Mouse (Mus musculus) natural killer cell, adult 2 months (primary cell): ENCODE measurements around the gene Zfp27.

ENCODE experiments used
- DNase-seq, 2 experiments: peaks; one replicate each; pipeline ENCODE4 v3.0.0; 2022; ENCODE audit warnings: low spot score in 2 of 2

Zfp27 gene

DNA sequence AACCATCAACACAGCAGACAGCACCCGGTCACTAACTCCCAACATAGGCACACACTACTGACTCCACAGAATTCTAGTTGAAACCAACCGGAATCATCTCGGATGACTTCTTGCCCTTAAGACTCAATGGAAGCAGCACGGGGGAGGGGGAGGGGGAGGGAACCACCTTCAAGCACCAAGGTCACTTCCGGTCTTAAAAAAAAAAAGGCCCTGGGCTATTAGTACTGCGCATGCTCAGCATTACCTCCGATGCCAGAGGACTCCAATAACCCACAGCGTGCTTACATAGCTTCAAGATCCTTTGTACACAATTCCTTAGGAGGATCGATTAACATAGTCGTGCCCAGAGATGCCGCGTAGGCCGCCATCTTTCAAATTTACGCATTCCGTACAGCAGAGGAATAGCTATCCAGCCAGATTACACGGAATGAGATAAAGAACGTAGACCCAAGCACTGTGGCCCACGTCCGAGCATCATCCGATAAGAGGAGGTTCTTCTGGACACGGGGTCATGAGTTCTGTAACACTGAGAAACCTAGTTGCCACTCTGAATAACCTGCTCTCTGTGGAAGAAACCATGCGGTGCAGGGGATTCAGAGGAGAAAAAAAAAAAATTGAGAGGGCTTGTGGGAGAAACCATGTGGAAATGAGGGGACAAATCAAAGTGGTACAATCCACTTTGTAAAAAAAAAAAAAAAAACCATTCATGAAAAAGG lies at the start of gene Zfp27:
Gene Zfp27, minus strand, starts transcription at position 607 of the 716 bp plus-strand sequence.
- DNase-seq = peak; percentile 52 to 53

DNA sequence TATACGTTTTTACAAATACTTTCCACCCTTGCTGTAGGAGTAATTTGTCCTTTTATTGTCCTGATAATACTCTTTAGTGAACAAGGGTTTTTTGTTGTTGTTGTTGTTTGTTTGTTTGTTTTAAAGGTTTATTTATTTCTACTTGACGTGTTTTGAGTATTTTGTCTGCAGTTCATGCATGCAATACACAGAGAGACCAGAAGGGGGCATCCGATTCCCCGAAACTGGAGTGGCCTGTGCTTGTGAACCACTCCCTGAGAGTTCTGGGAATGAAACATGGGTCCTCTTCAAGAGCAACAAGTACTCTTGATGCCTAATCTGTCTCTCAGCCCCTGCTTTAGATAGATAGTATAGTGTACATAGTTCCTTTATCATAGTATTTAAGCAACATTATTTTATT lies 48.4 kb upstream of the Zfp27 start:
- DNase-seq = peak; percentile 14 to 17

DNA sequence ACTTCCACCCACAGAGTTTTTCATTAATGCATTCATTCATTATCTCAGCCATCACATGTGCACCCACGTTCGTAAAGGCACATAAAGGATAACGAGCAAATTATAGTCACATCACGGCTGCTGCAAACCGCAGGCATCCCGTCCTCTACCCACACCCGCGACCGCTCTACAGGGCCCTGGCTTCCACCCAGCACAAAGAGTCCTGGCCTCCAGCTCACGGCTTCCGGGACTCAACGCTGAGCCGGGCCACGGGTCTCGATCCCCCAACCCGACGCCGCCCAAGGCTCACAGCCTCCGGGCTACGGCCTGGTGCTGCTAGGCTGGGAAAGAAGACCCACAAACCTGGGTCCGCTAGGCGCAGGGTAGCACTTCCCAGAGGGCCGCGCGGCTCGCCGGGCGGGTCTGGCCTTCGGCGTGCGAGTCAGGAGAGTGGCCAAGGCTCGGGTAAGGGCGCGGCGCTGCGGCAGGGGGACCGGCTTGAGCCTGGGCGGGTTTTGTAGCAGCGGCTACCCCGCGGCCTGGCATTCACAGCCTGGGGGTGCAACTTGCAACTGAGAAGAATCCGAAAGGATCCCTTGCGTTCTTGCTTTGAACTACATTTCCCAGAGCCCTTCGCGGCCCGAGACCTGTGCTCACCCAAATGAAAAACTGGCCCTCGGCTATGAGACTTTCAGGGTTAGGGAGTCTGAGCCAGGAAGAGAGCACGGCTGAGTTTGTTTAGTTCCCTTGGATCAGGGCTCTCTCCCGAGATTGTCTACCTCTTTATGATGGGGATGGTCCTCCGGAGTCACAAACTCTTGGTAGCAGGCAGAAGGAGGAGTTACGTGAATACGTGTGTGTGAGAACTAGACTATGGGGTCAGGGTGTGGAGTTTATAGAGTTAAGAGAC lies 47.4 kb upstream of the Zfp27 start, which contains the start of gene Zfp74:
Gene Zfp74, minus strand, starts transcription at position 577 of the 889 bp plus-strand sequence.
- peak; percentile 57 to 62 for DNase-seq

DNA sequence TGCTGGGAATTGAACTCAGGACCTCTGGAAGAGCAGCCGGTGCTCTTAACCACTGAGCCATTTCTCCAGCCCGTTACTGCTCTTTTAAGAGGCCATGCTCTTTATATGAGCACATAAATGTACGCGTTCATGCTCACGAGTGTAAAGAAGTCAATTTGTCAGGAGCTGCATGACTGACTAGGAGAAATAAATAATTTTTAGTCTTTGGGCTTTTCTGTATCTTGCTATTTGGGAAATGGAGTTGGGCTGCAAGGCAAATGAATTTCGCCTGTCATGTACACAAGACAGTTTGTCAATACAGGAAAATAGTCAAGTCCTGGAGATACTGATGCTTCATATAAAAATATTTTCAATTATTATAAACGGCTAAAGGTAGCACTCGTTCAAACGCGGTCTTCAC lies 46.7 kb upstream of the Zfp27 start:
- no peak for DNase-seq

DNA sequence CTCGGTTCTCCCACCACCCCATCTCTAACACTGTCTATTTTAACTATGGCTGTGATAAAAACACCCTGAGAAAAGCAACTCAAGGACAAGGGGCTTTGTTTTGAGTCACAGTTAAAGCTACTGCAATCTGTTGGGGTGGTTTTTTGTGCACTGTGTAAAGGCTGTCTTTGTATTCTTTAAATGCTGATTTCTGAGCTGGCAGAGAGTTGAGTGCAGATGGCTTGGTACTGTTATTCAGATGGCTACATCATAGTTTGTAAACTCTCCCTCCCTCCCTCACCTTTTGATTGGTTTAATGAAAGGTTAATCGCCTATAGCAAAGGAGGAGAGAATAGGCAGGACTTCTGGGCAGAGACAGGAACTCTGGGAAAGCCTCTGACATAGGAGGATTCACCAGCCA lies 37.8 kb upstream of the Zfp27 start:
- DNase-seq = no peak

DNA sequence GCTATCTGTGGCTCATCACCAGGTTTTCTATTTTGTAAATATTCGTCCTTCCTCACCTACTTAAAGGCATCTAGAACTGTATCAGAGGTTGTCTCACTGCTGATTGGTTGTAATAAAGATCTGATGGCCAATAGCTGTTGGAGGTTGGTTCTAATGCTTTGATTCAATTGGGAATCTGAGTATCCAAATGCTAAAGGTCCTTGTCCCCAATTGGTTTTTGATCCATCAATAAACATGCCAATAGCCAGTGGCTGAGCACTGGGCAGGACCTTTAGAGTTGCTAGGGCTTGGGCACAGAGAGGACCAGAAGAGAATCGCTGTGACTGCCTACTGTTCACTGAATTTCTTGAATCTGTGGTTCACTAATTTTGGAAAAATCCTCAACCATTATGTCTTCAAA lies 37.3 kb upstream of the Zfp27 start:
- DNase-seq = no peak

DNA sequence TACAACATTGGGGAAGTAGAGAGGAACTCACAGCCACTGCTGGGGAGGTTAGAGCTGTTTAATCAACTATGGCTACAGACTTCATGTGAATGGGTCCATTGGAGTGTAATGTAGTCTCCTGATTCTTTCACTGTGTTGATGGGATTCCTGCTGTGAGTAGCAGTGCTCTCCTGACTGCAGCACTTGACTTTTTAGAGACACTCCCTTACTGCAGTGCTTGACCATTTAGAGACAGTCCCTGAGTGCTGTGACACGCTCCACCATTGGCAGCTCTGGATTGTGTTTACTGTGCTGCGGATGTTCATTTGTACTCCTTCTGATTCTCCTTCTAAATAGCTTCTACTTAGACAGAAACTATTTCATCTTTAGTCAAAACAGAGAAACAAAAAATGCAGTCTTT lies 36.4 kb upstream of the Zfp27 start:
- no peak for DNase-seq

DNA sequence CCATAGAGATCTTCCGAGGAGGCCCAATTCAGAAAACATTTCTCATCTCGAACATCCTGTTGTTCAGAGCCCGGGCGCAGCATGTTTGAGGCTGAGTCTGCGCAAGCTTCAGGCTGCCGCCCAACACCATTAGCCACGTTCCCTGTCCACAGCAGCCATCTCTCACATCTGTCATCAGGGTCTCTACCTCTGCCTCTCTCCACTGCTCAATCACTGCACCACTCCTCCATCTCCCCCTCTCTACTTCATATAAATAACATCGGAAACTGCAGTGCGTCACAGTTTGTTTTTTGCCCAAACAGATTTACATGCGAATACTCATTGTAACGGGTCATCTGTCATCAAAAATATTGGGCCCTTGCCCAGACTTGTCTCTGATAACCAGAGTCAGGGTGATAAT lies 34.7 kb upstream of the Zfp27 start:
- no peak for DNase-seq

DNA sequence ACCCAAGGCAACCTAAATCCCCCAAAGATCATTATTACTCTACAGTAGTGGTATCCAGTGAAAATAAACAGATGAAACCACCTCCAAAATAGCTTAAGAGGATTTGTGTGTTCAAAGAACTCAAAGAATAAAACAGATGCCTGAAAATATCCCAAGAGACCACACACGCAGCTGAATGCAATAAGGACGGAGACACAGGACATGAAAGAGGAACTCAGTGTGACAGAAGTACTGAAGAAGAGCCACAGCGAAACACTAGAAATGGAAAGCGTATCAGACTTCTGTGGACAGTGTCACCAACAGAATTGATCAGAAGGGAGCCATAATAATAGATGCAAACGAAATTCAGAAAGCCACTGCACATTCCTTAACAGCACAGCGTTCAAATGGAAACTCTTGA lies 32.5 kb upstream of the Zfp27 start:
- DNase-seq = no peak

DNA sequence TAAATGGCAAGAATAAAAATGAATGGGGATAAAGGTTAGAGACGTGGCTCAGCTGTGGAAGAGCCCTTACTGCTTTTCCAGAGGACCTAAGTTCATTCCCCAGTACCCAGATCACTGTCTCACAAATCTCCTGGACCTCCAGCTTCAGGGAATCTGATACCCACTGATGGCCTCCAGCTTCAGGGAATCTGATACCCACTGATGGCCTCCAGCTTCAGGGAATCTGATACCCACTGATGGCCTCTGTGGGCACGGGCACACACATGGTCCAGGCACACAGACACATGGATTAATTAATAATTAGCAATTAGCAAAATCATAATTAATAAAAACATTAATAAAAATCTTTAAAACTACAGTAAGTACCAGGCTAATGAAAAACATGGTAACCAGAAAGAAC lies 16.4 kb upstream of the Zfp27 start:
- DNase-seq = no peak

DNA sequence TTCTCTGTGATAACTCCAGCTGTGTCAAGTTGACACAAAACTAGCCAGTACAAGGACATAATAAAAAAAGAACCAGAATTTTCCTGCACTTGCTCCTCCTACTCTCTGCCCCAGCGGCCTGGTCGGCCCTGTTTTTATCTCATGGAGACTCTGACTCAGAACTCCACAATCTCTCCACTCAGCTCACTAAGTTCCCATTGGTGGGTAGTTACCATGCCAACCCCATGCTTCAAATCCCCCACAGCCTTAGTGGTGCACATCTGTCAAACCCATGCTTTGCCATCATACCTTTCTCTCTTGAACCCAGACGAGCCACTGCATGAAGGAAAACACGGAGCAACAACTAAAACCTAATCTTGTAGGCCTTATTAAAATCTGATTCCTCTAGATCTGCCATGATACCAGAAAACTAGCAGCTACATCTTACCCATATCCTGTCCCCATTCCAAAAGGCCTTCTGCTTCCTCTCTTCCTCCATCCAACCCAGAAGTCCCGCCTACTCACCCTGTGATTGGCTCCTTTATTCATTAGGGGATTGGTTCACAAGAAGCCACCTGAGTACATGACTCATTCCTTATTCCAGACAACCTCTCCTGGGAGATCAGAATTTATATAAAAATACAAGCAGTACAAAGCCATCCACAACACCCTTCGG lies 15.2 kb upstream of the Zfp27 start:
- no peak for DNase-seq

DNA sequence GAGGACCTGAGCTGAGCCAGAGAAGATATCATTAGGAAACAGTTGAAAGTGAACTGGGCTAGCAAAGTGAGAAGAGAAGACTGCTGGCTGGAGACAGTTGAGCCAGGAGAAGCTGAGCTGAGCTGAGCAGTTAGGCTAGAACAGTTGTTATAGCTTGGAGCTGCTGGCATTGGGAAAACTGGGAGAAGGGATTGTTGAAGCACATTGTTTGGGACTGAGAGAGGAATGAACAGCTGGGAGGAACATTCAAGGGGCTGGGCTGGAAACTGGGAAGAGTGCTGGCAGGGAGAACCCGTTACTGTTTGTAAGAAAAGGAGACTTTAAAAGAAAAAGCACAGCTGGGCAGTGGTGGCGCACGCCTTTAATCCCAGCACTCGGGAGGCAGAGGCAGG lies 11.7 kb upstream of the Zfp27 start:
- no peak for DNase-seq

DNA sequence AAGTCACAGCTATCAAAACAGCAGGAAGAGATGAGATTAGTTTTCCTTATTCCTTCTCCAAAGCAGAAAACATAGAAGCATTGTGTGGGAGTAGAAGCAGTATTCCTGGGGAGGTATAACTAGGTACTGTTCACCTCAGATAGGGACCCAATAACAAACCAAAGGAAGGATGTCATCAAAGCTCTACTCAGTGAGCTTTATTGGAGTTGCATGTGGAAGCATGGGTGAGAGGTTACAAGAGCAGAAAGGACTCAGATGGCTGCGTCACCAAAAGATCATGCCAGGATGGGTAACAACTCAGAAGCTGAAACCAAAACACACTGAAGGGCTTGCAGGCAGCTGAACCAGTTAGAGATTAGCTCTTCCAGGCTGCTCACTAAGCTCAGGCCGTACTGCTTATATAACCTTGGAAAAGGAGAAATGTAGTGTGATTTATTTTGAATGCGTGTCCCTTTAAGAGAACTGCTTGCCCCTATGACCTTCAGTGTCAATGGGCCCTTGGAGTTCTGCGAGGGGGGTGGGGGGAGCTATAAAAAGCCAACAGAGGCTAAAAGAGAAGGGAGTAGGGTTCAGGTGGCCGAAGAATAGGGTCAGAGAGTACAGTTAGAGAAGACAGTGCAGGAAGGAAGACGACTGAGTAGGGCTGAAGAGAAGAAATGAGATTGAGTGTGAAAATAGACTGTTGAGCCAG lies 11.1 kb upstream of the Zfp27 start:
- no peak for DNase-seq

DNA sequence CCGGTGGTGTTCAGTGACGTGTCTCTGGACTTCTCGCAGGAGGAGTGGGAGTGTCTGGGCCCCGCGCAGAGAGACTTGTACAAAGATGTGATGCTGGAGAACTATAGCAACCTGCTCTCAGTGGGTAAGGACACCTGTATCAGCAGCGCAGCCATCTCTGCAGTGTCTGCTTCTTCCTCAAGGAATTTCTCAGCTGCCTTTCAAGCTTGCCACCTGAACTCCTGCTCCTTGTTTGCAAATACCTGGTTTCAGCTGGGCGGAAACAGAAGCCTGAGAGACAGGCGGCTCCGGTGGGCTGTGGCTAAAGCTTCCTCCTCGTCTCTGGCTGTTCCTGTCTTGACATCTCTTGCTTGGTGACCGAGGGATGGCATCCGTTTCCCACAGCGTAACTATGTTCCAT lies 5.8 kb upstream of the Zfp27 start:
- no peak for DNase-seq

DNA sequence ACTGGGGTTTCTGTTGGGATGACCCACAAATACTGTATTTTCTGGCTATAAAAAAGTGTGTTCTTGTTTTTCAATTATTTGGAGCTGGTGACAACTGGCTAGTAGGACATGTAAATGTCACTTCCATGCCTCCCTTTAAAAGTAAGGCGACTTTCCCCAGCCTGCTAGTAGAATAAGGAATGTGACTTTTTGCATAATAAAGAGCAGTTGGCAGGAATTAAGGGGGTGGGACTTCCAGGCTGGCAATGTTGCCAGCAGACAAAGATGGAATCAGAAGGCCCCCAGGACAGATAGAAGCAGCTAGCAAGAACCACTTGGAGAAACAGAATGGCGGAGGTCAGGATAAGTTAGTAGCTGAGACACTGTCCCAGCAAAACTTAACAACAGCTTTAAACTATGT lies 3.9 kb upstream of the Zfp27 start:
- no peak for DNase-seq

DNA sequence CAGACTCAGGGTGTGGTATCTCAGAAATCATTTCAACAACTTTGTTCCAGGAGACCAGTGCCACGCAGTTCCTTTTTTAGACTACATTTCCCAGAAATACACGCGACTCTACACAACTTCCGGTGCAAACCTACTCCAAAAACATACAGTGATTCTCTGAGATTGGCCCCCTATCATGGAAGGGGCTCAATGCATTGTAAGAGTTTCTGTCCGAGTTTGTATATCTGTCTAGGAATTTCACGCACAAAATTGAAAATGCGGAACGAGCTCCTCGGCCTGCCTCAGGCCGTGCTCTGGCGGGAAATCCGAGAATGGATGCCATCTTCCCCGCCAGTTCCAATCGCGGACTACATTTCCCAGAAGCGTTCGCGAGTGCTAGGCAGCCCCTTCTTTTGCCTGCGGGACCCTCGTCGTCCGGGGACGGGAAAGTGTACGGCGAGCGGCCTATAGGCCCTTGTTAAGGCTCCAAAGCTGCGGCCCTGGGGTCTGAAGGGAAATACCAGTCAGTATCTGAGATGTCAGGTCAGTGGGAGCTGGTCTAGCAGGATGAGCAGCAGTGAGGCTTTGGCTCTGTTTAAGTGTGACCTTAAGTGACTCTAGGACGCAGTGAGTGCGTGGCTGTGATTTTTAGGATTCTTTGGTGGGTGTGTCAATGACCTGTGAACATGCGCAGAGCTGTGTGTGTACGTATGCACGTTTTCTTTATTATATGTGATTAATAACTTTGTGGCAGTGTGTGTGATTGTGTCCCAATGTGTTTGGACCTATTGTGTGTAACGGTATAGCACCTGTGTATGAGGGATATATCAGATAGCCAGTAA lies 2.0 kb upstream of the Zfp27 start, which contains the start of gene Zfp383:
Gene Zfp383, plus strand, starts transcription at position 94 of the 821 bp plus-strand sequence.
- DNase-seq = peak; percentile 61 to 69

DNA sequence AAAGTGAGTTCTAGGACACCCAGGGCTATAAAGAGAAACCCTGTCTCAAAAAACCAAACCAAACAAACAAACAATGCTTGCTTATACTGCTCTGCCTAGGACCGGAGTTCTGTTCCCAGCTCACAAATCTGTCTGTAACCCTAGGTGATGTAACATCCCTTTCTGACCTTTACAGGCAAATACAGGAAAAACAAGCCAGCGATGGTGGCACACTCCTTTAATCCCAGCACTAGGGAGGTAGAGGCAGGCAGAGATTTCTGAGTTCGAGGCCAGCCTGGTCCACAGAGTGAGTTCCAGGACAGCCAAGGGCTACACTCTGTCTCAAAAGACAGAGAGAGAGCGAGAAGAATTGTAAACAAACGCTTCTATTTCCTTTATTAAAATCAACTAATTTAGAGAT lies 834 bp upstream of the Zfp27 start:
- DNase-seq = no peak

DNA sequence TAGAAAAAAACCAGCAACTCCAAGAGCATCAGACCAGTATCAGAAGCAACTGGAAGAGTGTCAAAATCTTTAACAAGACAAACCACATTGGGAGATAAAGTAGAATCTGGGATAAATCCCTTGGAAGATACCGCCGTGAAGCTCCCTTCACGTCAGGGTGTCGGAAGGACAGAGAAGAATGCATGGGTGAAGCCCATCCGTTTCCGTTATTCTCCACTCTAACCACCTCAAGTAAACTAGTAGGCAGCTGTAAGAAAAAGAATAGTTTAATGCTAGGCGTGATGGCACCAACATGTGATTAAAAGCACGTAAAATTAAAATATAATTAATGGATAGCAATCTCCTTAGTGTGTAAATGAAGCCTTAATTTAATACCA lies 298 bp upstream of the Zfp27 start:
- DNase-seq = no peak

DNA sequence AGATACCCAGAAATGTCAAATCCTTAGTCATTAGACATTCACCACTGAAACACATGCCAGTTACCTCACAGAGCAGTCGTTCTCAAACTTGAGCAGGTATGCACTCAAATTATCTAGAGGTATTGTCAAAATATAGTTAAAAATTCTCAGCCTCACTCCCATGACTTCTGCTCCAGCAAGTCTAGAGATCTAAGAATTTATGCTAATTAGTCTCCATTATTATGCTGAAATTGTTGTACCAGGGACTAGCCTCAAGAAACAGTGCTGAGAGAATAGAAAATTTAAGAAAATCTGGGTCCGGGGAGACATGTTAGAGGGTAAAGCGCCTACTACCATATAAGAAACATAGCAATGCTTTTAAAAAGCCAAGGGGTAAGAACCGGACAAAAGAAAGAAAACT lies 2.3 kb downstream of the Zfp27 start:
- no peak for DNase-seq

DNA sequence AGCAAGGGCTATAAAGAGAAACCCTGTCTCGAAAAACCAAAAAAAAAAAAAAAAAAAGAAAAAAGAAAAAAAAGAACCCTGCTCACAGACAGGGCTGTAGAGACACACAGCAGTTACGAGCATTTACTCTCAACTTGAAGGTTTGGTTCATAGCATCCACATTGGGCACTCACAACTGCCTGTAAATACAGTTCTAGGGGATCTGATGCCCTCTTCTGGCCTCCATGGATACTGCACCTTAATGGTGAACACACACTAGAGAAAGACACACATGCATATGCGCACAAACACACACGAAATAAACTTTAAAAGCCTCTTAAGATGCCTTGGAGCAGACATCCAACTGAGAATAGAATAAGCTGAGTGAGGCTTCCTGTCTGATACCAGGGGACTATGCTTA lies 8.0 kb downstream of the Zfp27 start:
- no peak for DNase-seq

DNA sequence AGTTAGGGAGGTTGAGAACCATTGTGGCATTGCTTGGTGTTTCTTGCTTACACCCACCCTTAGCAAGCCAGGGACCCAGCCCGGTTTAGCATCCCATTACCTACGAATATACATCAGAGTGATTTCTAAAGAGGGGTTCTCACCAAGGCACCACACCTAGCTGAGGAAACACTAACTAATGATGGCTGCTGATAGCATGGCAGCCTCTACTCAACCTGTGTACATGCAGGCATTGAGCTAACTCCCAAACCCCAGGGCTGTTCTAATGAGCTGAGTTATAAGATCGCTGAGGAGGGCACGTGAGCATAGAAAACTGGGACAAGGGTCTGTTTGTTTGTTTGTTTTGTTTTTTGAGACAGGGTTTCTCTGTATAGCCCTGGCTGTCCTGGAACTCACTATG lies 13.6 kb downstream of the Zfp27 start:
- DNase-seq = no peak
